Mouse (Mus musculus) lung, embryonic 16.5 days (tissue): ENCODE results near the gene Nrbf2. TPM values are rescaled to one million over a fixed set of nuclear protein-coding genes. Genes with fewer than 3 reads are reported as not detected.

Source experiments
- ATAC-seq: fragments of 200-750 bp; cut with Nextera tagmentation; 2 replicates; pipeline ENCODE4 v1.8.0; 2017; ENCODE audit warnings: low read depth, mild to moderate bottlenecking, moderate library complexity
- H3K27ac ChIP-seq: fragments of 300-500 bp; sonication (generic); 2 replicates; pipeline ENCODE4 v1.5.1; 2014; ENCODE audit warnings: mild to moderate bottlenecking, control low read depth, low read length
- H3K27me3 ChIP-seq: fragments of 300-500 bp; sonication (generic); 2 replicates; pipeline ENCODE4 v1.6.1; 2014; ENCODE audit warnings: low read depth, low read length, mixed read lengths; ENCODE audit not compliant: control insufficient read depth, insufficient read depth
- H3K36me3 ChIP-seq: fragments of 300-500 bp; sonication (generic); 2 replicates; pipeline ENCODE4 v1.6.1; 2014; ENCODE audit warnings: low read length; ENCODE audit not compliant: control insufficient read depth, insufficient read depth
- H3K4me1 ChIP-seq: fragments of 300-500 bp; sonication (generic); replicated peaks from 2 replicates; pipeline ENCODE4 v1.6.1; 2014; ENCODE audit warnings: low read length, mixed read lengths; ENCODE audit not compliant: control insufficient read depth, insufficient read depth
- H3K4me2 ChIP-seq: fragments of 300-500 bp; sonication (generic); 2 replicates; pipeline ENCODE4 v1.6.1; 2014; ENCODE audit warnings: low read depth, low read length, control low read depth
- H3K4me3 ChIP-seq: fragments of 300-500 bp; sonication (generic); 2 replicates; pipeline ENCODE4 v1.5.1; 2014; ENCODE audit warnings: mild to moderate bottlenecking, low read length, control low read depth
- H3K9ac ChIP-seq: fragments of 300-500 bp; sonication (generic); 2 replicates; pipeline ENCODE4 v1.6.1; 2014; ENCODE audit warnings: low read length, control low read depth
- H3K9me3 ChIP-seq: fragments of 300-500 bp; sonication (generic); 2 replicates; pipeline ENCODE4 v1.6.1; 2016; ENCODE audit warnings: low read length; ENCODE audit not compliant: control insufficient read depth
- WGBS: fragments of 180-500 bp; shearing (Covaris S2); extraction: QIAGEN DNeasy Blood & Tissue Kit; methylation state at CpG from one replicate; pipeline ENCODE4 v1.1.7; 2014; 5-methylcytosine and 5-hydroxymethylcytosine counted together
- polyA plus RNA-seq: library from polyadenylated mRNA; unstranded; fragments of >200 nt; fragmentation: Nextera tagmentation; extraction: Ambion mirVana; gene quantifications from 2 replicates; pipeline ENCODE4 v1.2.1, GENCODE M21; 2015

Nrbf2 gene
- polyA plus RNA-seq, 1 experiment from 2014 or later: 39.5 TPM

- Histone ChIP-seq H3K4me2 (no peak overlapping the region), H3K36me3 (no peaks in the 10 kb centered on the region), H3K4me1 (no peaks in the 10 kb centered on the region), H3K27ac (no peak overlapping the region), H3K4me3 (no peak overlapping the region), H3K9ac (no peak overlapping the region), H3K9me3 (no peaks in the 10 kb centered on the region), H3K27me3 (peaks cover 3% of the 10 kb centered on the region; the same call in 1 of the 2 replicates)
- ATAC-seq: no peak
- WGBS: 12% methylated on average over 12 of the region's 12 CpGs
Measured at GRCm38 (mm10) chr10:67314811-67315435, 29.8 kb upstream of the Nrbf2 start.

GRCm38 (mm10) chr10:67312456-67312855, 27.4 kb upstream of the Nrbf2 start:
- 45% methylated on average over 6 of the region's 6 CpGs for WGBS

GRCm38 (mm10) chr10:67311277-67311959, 26.3 kb upstream of the Nrbf2 start:
- no peak overlapping the region for H3K4me3 ChIP-seq
- no peaks in the 10 kb centered on the region for H3K27me3 ChIP-seq
- no peaks in the 10 kb centered on the region for H3K4me1 ChIP-seq
- no peak overlapping the region for H3K9ac ChIP-seq
- WGBS: 17% methylated on average over 9 of the region's 9 CpGs
- H3K27ac ChIP-seq: no peak overlapping the region
- no peaks in the 10 kb centered on the region for H3K9me3 ChIP-seq
- H3K36me3 ChIP-seq: no peaks in the 10 kb centered on the region
- no peak overlapping the region for H3K4me2 ChIP-seq
- ATAC-seq: peak; percentile 73; the same call in 1 of the 2 replicates

More at GRCm38 (mm10) chr10:67312456-67312855, 27.4 kb upstream of the Nrbf2 start:
- no peaks in the 10 kb centered on the region for H3K36me3 ChIP-seq
- no peak overlapping the region for H3K9ac ChIP-seq
- no peaks in the 10 kb centered on the region for H3K4me1 ChIP-seq
- no peak overlapping the region; the same call in 1 of the 2 replicates for H3K27ac ChIP-seq
- no peaks in the 10 kb centered on the region for H3K27me3 ChIP-seq
- peak; percentile 49 for ATAC-seq
- no peak overlapping the region for H3K4me2 ChIP-seq
- no peaks in the 10 kb centered on the region for H3K9me3 ChIP-seq
- no peak overlapping the region for H3K4me3 ChIP-seq

- no peaks in the 10 kb centered on the region for H3K36me3 ChIP-seq
- H3K9ac ChIP-seq: no peak overlapping the region
- no peak overlapping the region for H3K4me2 ChIP-seq
- H3K27me3 ChIP-seq: no peaks in the 10 kb centered on the region
- WGBS: 68% methylated on average over 7 of the region's 7 CpGs
- H3K4me3 ChIP-seq: no peak overlapping the region
- H3K4me1 ChIP-seq: no peaks in the 10 kb centered on the region
- no peak overlapping the region for H3K27ac ChIP-seq
- ATAC-seq: no peak
- no peaks in the 10 kb centered on the region for H3K9me3 ChIP-seq
Measured at GRCm38 (mm10) chr10:67309483-67310138, 24.5 kb upstream of the Nrbf2 start.

GRCm38 (mm10) chr10:67302340-67302739, 17.2 kb upstream of the Nrbf2 start:
- H3K4me1 ChIP-seq: no peaks in the 10 kb centered on the region
- WGBS: 23% methylated on average over 2 of the region's 2 CpGs
- H3K4me2 ChIP-seq: no peak overlapping the region
- H3K9ac ChIP-seq: no peak overlapping the region
- no peak for ATAC-seq
- H3K36me3 ChIP-seq: no peaks in the 10 kb centered on the region
- no peaks in the 10 kb centered on the region for H3K9me3 ChIP-seq
- H3K4me3 ChIP-seq: no peak overlapping the region
- H3K27me3 ChIP-seq: no peaks in the 10 kb centered on the region
- H3K27ac ChIP-seq: no peak overlapping the region

GRCm38 (mm10) chr10:67301046-67301445, 15.9 kb upstream of the Nrbf2 start:
- Histone ChIP-seq H3K4me2 (no peak overlapping the region), H3K4me3 (no peak overlapping the region), H3K9ac (no peak overlapping the region), H3K27ac (no peak overlapping the region), H3K4me1 (no peaks in the 10 kb centered on the region), H3K27me3 (no peaks in the 10 kb centered on the region), H3K36me3 (no peaks in the 10 kb centered on the region), H3K9me3 (no peaks in the 10 kb centered on the region)
- no peak for ATAC-seq
- WGBS: 86% methylated on average over 6 of the region's 6 CpGs

GRCm38 (mm10) chr10:67299285-67299684, 14.2 kb upstream of the Nrbf2 start:
- Histone ChIP-seq H3K4me2 (no peak overlapping the region), H3K4me3 (no peak overlapping the region), H3K36me3 (no peaks in the 10 kb centered on the region), H3K27ac (no peak overlapping the region), H3K27me3 (no peaks in the 10 kb centered on the region), H3K9ac (no peak overlapping the region), H3K4me1 (no peaks in the 10 kb centered on the region), H3K9me3 (no peaks in the 10 kb centered on the region)
- no peak for ATAC-seq
- 65% methylated on average over 4 of the region's 4 CpGs for WGBS

GRCm38 (mm10) chr10:67298856-67299255, 13.8 kb upstream of the Nrbf2 start:
- Histone ChIP-seq H3K4me2 (no peak overlapping the region), H3K4me3 (no peak overlapping the region), H3K27ac (no peak overlapping the region), H3K4me1 (no peaks in the 10 kb centered on the region), H3K27me3 (no peaks in the 10 kb centered on the region), H3K9me3 (no peaks in the 10 kb centered on the region), H3K36me3 (no peaks in the 10 kb centered on the region), H3K9ac (no peak overlapping the region)
- no peak for ATAC-seq
- WGBS: 44% methylated on average over 5 of the region's 5 CpGs

- H3K27me3 ChIP-seq: no peaks in the 10 kb centered on the region
- 85% methylated on average over 17 of the region's 17 CpGs for WGBS
- H3K4me1 ChIP-seq: no peaks in the 10 kb centered on the region
- no peak overlapping the region for H3K27ac ChIP-seq
- H3K9ac ChIP-seq: no peak overlapping the region
- H3K9me3 ChIP-seq: no peaks in the 10 kb centered on the region
- H3K4me2 ChIP-seq: no peak overlapping the region
- no peaks in the 10 kb centered on the region for H3K36me3 ChIP-seq
- no peak overlapping the region for H3K4me3 ChIP-seq
- ATAC-seq: no peak
Measured at GRCm38 (mm10) chr10:67297175-67297855, 12.2 kb upstream of the Nrbf2 start.
